ENCODE assay signal across 8 mouse cellular contexts in the genomic region with DNA sequence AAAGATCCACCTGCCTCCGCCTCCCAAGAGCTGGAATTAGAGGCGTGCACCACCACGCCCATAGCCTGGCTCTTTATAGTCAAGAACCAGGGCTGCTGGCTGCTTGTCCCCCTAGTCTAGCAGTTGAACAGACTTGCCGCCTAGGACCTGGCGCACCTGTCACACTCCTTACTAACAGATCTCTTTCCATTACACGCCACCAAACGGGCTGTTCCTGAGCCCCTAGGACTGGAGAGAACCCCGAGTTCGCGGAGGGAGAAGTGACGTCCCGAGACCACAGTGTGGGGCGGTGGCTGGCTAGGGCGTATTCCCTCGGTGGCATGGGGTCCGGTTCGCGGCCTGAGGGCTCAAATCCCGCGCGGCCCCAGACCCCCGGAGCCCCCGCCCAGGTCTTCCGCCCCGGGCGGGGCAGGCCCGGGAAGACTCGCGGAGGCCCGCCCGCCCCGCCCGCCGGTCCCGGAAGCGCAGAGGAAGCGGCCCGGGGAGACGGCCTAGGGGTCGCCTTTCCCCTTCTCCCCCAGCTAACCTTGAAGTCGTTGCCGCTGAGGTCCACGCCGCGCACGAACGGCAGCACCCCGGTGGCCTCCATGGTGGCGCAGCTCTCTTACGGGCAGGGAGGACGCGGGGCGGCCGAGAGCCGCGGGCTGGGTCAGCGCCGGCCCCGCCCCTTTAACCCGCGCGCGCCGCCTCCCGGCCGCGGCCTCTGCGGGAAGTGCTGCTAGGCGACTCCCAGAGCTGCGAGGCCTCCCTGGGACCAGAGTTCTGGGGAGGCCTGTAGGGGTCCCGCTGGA. TPM values are rescaled to one million over a fixed set of nuclear protein-coding genes. Genes with fewer than 3 reads are reported as not detected.
A peak's percentile ranks its signal among the peaks of the same experiment; 100 is the strongest.
DNase-seq lines count a peak whose midpoint lies in the region; ATAC-seq lines count a peak whose summit lies in the region.

A gene (minus strand): TSS at position 663 of the 791 bp plus-strand sequence.

- peaks cover 41% of the 10 kb centered on the region for H3K36me3 ChIP-seq in embryonic facial prominence, embryonic 14.5 days (ENCODE audit: control insufficient read depth, insufficient read depth, low read length)

- peak within 1 kb of the TSS; percentile 82 for H3K4me2 ChIP-seq in embryonic facial prominence, embryonic 14.5 days (ENCODE audit: low read depth, low read length)

- DNase-seq in A20 (ENCODE audit: low read depth, low spot score): peak; percentile 90
- peak; percentile 59 to 64 for DNase-seq in adrenal gland, postnatal 4 days (ENCODE audit: low spot score in 2 of 2)
- DNase-seq in embryonic facial prominence, embryonic 14.5 days (ENCODE audit: low spot score): peak; percentile 79
- peak; percentile 78 for DNase-seq in heart, adult 8-10 months (ENCODE audit: low spot score)
- DNase-seq in kidney, adult 9 months: peak; percentile 82
- peak; percentile 87 for DNase-seq in liver
- peak; percentile 31 to 71 for DNase-seq in monocyte, adult 2 months (ENCODE audit: low read depth in 1 of 2, low spot score in 2 of 2)
- DNase-seq in spleen, postnatal 36 days (ENCODE audit: low spot score in 2 of 2): peak; percentile 76 to 79

- H3K9ac ChIP-seq in embryonic facial prominence, embryonic 14.5 days (ENCODE audit: low read depth, low read length): peak within 1 kb of the TSS; percentile 87

- ATAC-seq in embryonic facial prominence, embryonic 14.5 days (ENCODE audit: low read depth): peak; percentile 78

- peaks cover 19% of the 10 kb centered on the region for H3K4me1 ChIP-seq in embryonic facial prominence, embryonic 14.5 days (ENCODE audit: control insufficient read depth, insufficient read depth, low read length)

- peak within 1 kb of the TSS; percentile 85 for H3K27ac ChIP-seq in embryonic facial prominence, embryonic 14.5 days (replicated peaks; ENCODE audit: low read depth, low read length)

- no peaks in the 10 kb centered on the region for H3K27me3 ChIP-seq in embryonic facial prominence, embryonic 14.5 days (replicated peaks; ENCODE audit: control insufficient read depth, insufficient read depth, low read length)

- H3K4me3 ChIP-seq in embryonic facial prominence, embryonic 14.5 days (ENCODE audit: low read depth, low read length): peak within 1 kb of the TSS; percentile 70

- H3K9me3 ChIP-seq in embryonic facial prominence, embryonic 14.5 days (ENCODE audit: control insufficient read depth, low read length): no peaks in the 10 kb centered on the region

- WGBS in embryonic facial prominence, embryonic 14.5 days: under 1% methylated on average over 35 of the region's 71 CpGs

RNA-seq across cellular contexts. Expression of the gene that starts here (rescaled TPM):
- total RNA-seq in adrenal gland, postnatal 4 days (2021): 100 to 1,000 TPM; 128 to 129 TPM
- 76.1 and 76.9 TPM in 2 replicates for polyA plus RNA-seq in embryonic facial prominence, embryonic 14.5 days (2014; fragmentation: Nextera tagmentation; extraction: Ambion mirVana)
- 100 to 1,000 TPM; 124 to 147 (median 134) TPM for total RNA-seq in heart, adult 8-10 months (2022)

Comparison
In these comparisons a context has a peak if more than half of its experiments do, and no peak if none do; other contexts are left out.
1. Peak in every context shown above with its lines: DNase-seq, ATAC-seq, H3K4me3 ChIP-seq and H3K27ac ChIP-seq.